Mouse (Mus musculus) liver, embryonic 15.5 days (tissue): ENCODE results near the gene Cdc73. TPM values are rescaled to one million over a fixed set of nuclear protein-coding genes. Genes with fewer than 3 reads are reported as not detected.
"Not testable (repeated sequence)": the region's sequence is repeated elsewhere in the genome, so short reads cannot be mapped to it uniquely, and the experiment has no call there.

Experiments used
- ATAC-seq: fragments of 200-750 bp; cut with Nextera tagmentation; 2 replicates; pipeline ENCODE4 v1.8.0; 2017; ENCODE audit warnings: moderate number of reproducible peaks, mild to moderate bottlenecking, moderate library complexity; ENCODE audit not compliant: insufficient read depth
- H3K27ac ChIP-seq: fragments of 300-500 bp; sonication (generic); replicated peaks from 2 replicates; pipeline ENCODE4 v1.5.1; 2015; ENCODE audit warnings: mild to moderate bottlenecking, inconsistent platforms
- H3K27me3 ChIP-seq: fragments of 300-500 bp; sonication (generic); 2 replicates; pipeline ENCODE4 v1.6.1; 2015; ENCODE audit warnings: mild to moderate bottlenecking, inconsistent platforms
- H3K36me3 ChIP-seq: fragments of 300-500 bp; sonication (generic); replicated peaks from 2 replicates; pipeline ENCODE4 v1.6.1; 2015; ENCODE audit warnings: moderate library complexity, mild to moderate bottlenecking, inconsistent platforms
- H3K4me1 ChIP-seq: fragments of 300-500 bp; sonication (generic); replicated peaks from 2 replicates; pipeline ENCODE4 v1.6.1; 2015; ENCODE audit warnings: inconsistent platforms
- H3K4me2 ChIP-seq: fragments of 300-500 bp; sonication (generic); 2 replicates; pipeline ENCODE4 v1.6.1; 2015; ENCODE audit warnings: moderate library complexity, mild to moderate bottlenecking, inconsistent platforms
- H3K4me3 ChIP-seq: fragments of 300-500 bp; sonication (generic); replicated peaks from 2 replicates; pipeline ENCODE4 v1.5.1; 2015; ENCODE audit warnings: mild to moderate bottlenecking, inconsistent platforms
- H3K9ac ChIP-seq: fragments of 300-500 bp; sonication (generic); 2 replicates; pipeline ENCODE4 v1.6.1; 2015; ENCODE audit warnings: moderate library complexity, mild to moderate bottlenecking, inconsistent platforms
- H3K9me3 ChIP-seq: fragments of 300-500 bp; sonication (generic); replicated peaks from 2 replicates; pipeline ENCODE4 v1.6.1; 2016; ENCODE audit warnings: inconsistent platforms
- WGBS: fragments of 180-500 bp; shearing (Covaris S2); methylation state at CpG from one replicate; pipeline ENCODE4 v1.1.7; 2015; ENCODE audit warnings: mixed read lengths; ENCODE audit not compliant: insufficient replicate concordance; 5-methylcytosine and 5-hydroxymethylcytosine counted together
- polyA plus RNA-seq: library from polyadenylated mRNA; unstranded; fragments of >200 nt; fragmentation: Nextera tagmentation; extraction: Ambion mirVana; gene quantifications from 2 replicates; pipeline ENCODE4 v1.2.1, GENCODE M21; 2015

Cdc73 gene
- polyA plus RNA-seq, 1 experiment from 2014 or later = 12.7 TPM

DNA sequence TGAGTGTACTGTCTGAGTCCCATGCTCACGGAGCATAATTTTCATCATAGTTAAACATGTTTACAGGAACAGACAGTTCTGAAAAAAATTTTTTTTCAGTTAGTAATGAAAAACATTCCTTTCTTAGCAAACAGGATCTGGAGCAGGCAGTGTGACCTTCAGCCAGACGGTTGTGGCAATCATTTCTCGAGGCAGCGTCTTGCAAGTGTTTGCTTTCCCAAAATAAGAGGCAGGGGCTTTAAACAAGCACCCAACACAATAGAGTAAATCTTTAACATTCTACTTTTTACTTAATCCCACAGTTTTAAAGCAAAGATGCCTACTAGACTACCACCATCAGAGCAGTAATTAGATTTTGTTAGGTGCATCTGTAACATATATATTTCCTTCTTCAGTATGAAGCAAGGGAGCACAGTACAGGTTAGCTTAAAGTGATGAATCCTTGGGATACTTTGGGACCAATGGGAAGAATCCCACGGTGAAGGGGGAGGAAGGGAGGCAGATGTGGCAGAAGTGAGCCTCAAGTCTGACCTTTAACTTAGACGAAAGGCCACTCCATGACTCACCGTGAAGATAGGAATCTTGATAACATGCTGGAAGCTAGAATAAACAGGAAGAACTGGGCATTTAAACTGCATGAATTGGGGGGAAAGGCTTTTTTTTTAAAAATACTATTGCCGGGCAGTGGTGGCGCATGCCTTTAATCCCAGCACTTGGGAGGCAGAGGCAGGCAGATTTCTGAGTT is 25.2 kb upstream of the Cdc73 start:
- WGBS = 46% methylated on average over 9 of the region's 9 CpGs

GRCm38 (mm10) chr1:143724456-143725064 is 21.9 kb upstream of the Cdc73 start:
- H3K4me1 ChIP-seq = peaks cover 12% of the 10 kb centered on the region

More for the DNA sequence above, 25.2 kb upstream of the Cdc73 start:
- peaks cover 12% of the 10 kb centered on the region for H3K4me1 ChIP-seq
- no peak overlapping the region for H3K4me2 ChIP-seq
- no peaks in the 10 kb centered on the region for H3K9me3 ChIP-seq
- H3K9ac ChIP-seq = no peak overlapping the region
- ATAC-seq = no peak
- H3K36me3 ChIP-seq = no peaks in the 10 kb centered on the region
- no peak overlapping the region for H3K4me3 ChIP-seq
- no peaks in the 10 kb centered on the region for H3K27me3 ChIP-seq
- H3K27ac ChIP-seq = no peak overlapping the region

GRCm38 (mm10) chr1:143716038-143716437 is 13.3 kb upstream of the Cdc73 start, which contains the start of gene Glrx2:
Glrx2 (plus strand) TSS chr1:143716338.
- H3K4me2 ChIP-seq, H3K4me1 ChIP-seq, H3K27ac ChIP-seq, H3K9me3 ChIP-seq, H3K4me3 ChIP-seq, H3K9ac ChIP-seq, H3K27me3 ChIP-seq, ATAC-seq, H3K36me3 ChIP-seq: not testable (repeated sequence)
- WGBS = no CpG with 5 or more reads among the region's 2 CpGs

More at GRCm38 (mm10) chr1:143724456-143725064, 21.9 kb upstream of the Cdc73 start:
- peak; percentile 75 for ATAC-seq
- Histone ChIP-seq H3K27ac (no peak overlapping the region), H3K36me3 (no peaks in the 10 kb centered on the region), H3K9ac (no peak overlapping the region), H3K4me2 (no peak overlapping the region), H3K9me3 (no peaks in the 10 kb centered on the region), H3K4me3 (no peak overlapping the region), H3K27me3 (no peaks in the 10 kb centered on the region)
- 31% methylated on average over 5 of the region's 5 CpGs for WGBS

GRCm38 (mm10) chr1:143710627-143710976 is 7.9 kb upstream of the Cdc73 start:
- Histone ChIP-seq H3K4me3 (no peak overlapping the region), H3K9me3 (no peaks in the 10 kb centered on the region), H3K4me2 (no peak overlapping the region), H3K36me3 (no peaks in the 10 kb centered on the region), H3K9ac (no peak overlapping the region), H3K27ac (0 out of 2 replicates have a peak overlapping the region, but pooled peaks have one; percentile 1), H3K27me3 (no peaks in the 10 kb centered on the region), H3K4me1 (peaks cover 15% of the 10 kb centered on the region)
- ATAC-seq = no peak
- WGBS = 52% methylated on average over 5 of the region's 5 CpGs

DNA sequence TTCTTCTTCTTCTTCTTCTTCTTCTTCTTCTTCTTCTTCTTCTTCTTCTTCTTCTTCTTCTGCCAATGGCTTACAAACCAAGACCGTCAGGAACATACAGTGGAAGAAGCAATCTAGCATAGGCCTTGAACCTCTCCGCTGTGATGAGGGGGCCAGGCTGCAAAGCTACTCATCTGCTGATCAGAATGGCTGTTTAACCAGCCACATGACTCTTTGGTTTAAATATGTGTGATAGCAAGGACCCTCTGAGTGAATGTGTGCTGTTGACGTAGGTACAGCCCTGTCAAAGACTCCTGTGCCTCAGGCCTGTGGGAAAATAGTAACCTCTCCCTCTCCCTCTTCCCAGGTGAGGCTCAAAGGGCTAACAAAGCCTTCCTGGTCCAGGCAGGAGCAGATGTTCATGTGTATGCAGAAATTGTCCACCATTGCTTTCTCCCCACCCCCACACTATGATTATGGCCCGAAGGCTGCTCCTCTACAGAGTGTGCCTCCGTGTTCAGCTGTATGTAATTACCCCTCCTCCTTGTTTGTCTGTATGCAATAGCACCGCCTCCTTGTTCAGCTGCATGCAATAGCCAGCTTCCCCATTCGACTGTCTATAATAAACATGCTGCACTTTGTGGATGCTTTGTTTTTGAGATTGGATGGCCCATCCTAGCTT is 7.4 kb upstream of the Cdc73 start:
- no peak overlapping the region for H3K9ac ChIP-seq
- no peaks in the 10 kb centered on the region for H3K27me3 ChIP-seq
- no peaks in the 10 kb centered on the region for H3K36me3 ChIP-seq
- 45% methylated on average over 7 of the region's 7 CpGs for WGBS
- no peaks in the 10 kb centered on the region for H3K9me3 ChIP-seq
- H3K4me2 ChIP-seq = peak overlapping the region; percentile 15; the same call in 1 of the 2 replicates
- peaks cover 15% of the 10 kb centered on the region for H3K4me1 ChIP-seq
- H3K4me3 ChIP-seq = no peak overlapping the region
- 0 out of 2 replicates have a peak overlapping the region, but pooled peaks have one; percentile 1 for H3K27ac ChIP-seq
- ATAC-seq = peak; percentile 61

DNA sequence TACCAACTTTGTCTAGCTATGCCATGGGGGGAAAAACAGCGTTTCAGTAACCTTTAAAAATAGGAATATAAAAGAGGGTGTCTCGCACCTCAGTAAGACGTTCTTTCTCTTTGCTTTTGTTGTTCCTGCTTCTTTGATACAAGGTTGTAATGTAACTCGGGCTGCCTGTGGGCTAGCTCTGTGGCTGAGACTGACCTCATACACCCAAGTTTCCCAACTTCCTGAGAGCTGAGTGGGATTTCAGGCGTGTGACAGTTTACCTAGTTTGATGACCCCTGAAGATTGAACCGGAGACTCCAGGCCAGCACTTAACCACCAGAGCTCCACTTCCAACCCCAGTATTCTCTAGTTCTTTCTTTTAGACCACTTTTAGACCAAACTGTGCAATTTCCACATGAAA is 5.7 kb upstream of the Cdc73 start:
- ATAC-seq = no peak
- Histone ChIP-seq H3K27ac (no peak overlapping the region), H3K9me3 (no peaks in the 10 kb centered on the region), H3K4me1 (peaks cover 17% of the 10 kb centered on the region), H3K9ac (no peak overlapping the region), H3K4me2 (no peak overlapping the region), H3K27me3 (no peaks in the 10 kb centered on the region), H3K36me3 (no peaks in the 10 kb centered on the region), H3K4me3 (no peak overlapping the region)
- WGBS = 40% methylated on average over 6 of the region's 6 CpGs

DNA sequence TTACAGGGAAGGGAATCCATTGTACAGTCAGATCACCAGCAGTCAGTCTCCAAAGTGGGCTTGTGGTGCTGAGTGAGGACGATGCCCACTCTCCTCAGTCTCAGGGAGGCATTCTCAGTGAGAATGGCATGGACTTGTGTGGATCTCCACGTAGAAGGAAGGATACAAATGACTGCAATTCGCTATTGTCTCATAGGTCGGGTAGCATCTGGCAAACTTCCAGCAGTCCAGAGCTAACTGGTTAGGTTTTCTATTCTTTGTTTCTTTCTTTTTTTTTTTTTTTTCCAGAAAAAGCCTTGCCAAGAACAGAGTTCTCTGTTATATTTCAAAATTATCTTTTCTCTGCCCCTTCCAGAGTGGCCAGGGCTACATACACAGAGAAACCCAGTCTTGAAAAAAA is 4.3 kb upstream of the Cdc73 start:
- no peak for ATAC-seq
- H3K4me3 ChIP-seq = no peak overlapping the region
- WGBS = 62% methylated on average over 4 of the region's 4 CpGs
- peaks cover 22% of the 10 kb centered on the region for H3K4me1 ChIP-seq
- H3K27ac ChIP-seq = no peak overlapping the region
- no peaks in the 10 kb centered on the region for H3K27me3 ChIP-seq
- H3K9ac ChIP-seq = no peak overlapping the region
- H3K9me3 ChIP-seq = no peaks in the 10 kb centered on the region
- no peak overlapping the region for H3K4me2 ChIP-seq
- no peaks in the 10 kb centered on the region for H3K36me3 ChIP-seq

GRCm38 (mm10) chr1:143702141-143702740 is 452 bp downstream of the Cdc73 start:
- no peaks in the 10 kb centered on the region for H3K27me3 ChIP-seq
- peaks cover 21% of the 10 kb centered on the region for H3K4me1 ChIP-seq
- peak overlapping the region; percentile 92 for H3K4me3 ChIP-seq
- 1% methylated on average over 47 of the region's 48 CpGs for WGBS
- H3K36me3 ChIP-seq = peaks cover 7% of the 10 kb centered on the region
- H3K27ac ChIP-seq = peak overlapping the region; percentile 94
- peak overlapping the region; percentile 90 for H3K9ac ChIP-seq
- peak overlapping the region; percentile 93 for H3K4me2 ChIP-seq
- peak; percentile 57 for ATAC-seq
- H3K9me3 ChIP-seq = no peaks in the 10 kb centered on the region

DNA sequence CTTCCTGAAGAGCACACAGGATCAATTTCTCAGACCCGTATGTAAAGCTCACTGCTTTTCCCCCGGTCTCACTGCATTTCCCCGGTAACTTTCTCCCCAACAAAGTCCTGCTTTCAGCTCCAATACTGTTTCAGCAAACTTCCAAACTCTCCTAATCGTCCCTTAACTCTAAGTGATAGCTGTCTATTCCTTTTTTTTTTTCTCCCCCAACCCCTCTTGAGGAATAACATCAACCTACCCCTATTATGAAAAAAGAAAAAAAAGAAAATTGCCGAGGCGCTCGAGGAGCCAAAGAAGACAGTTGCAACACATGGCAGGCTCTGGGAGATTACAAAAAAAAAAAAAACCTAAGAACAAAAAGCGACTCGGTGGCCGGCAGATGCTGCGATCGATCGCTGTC is 957 bp downstream of the Cdc73 start:
- Histone ChIP-seq H3K27ac (peak overlapping the region; percentile 94), H3K9me3 (no peaks in the 10 kb centered on the region), H3K36me3 (peaks cover 11% of the 10 kb centered on the region), H3K4me3 (peak overlapping the region; percentile 92), H3K27me3 (no peaks in the 10 kb centered on the region), H3K4me2 (peak overlapping the region; percentile 93), H3K9ac (peak overlapping the region; percentile 90), H3K4me1 (peaks cover 21% of the 10 kb centered on the region)
- no peak for ATAC-seq
- WGBS = under 1% methylated on average over 13 of the region's 13 CpGs

GRCm38 (mm10) chr1:143684849-143685248 is 17.8 kb downstream of the Cdc73 start:
- WGBS = 79% methylated on average over 3 of the region's 3 CpGs
- Histone ChIP-seq H3K36me3 (peaks cover 54% of the 10 kb centered on the region), H3K4me1 (no peaks in the 10 kb centered on the region), H3K4me3 (no peak overlapping the region), H3K27ac (no peak overlapping the region), H3K27me3 (no peaks in the 10 kb centered on the region), H3K9ac (no peak overlapping the region), H3K9me3 (no peaks in the 10 kb centered on the region), H3K4me2 (no peak overlapping the region)
- ATAC-seq = no peak

GRCm38 (mm10) chr1:143681108-143681507 is 21.6 kb downstream of the Cdc73 start:
- Histone ChIP-seq H3K4me2 (no peak overlapping the region), H3K9me3 (no peaks in the 10 kb centered on the region), H3K36me3 (peaks cover 55% of the 10 kb centered on the region), H3K27me3 (no peaks in the 10 kb centered on the region), H3K9ac (no peak overlapping the region), H3K4me3 (no peak overlapping the region), H3K27ac (no peak overlapping the region), H3K4me1 (no peaks in the 10 kb centered on the region)
- no peak for ATAC-seq
- 92% methylated on average over 5 of the region's 5 CpGs for WGBS
